Mouse (Mus musculus): ENCODE results near the gene Mgme1.

GRCm38 (mm10) chr2:144262837-144263236, 7.6 kb upstream of the Mgme1 start:
- no peak for TF ChIP-seq EP300 (optimal IDR thresholded peaks at IDR 0.05)
- TF ChIP-seq CTCF (IDR thresholded peaks at IDR 0.05; ENCODE audit: low read depth), result no peak
